Mouse (Mus musculus): Measurements from ENCODE around the gene Baiap2.
A peak's percentile ranks its signal among the peaks of the same experiment; 100 is the strongest.

Gene Baiap2

GRCm38 (mm10) chr11:120017011-120017410 is 74.4 kb downstream of the Baiap2 start:
- no peak for DNase-seq

GRCm38 (mm10) chr11:120019542-120020440 is 77.2 kb downstream of the Baiap2 start:
- DNase-seq: no peak

GRCm38 (mm10) chr11:120021367-120021766 is 78.8 kb downstream of the Baiap2 start:
- DNase-seq: no peak

- no peak for DNase-seq
Observed at GRCm38 (mm10) chr11:120022216-120022615, 79.7 kb downstream of the Baiap2 start.

GRCm38 (mm10) chr11:120022841-120023240 is 80.3 kb downstream of the Baiap2 start:
- DNase-seq: no peak

GRCm38 (mm10) chr11:120026941-120027340 is 84.4 kb downstream of the Baiap2 start:
- no peak for DNase-seq

GRCm38 (mm10) chr11:120028319-120029092 is 85.9 kb downstream of the Baiap2 start:
- no peak for DNase-seq

- no peak for DNase-seq
Observed at GRCm38 (mm10) chr11:120029431-120030144, 87.0 kb downstream of the Baiap2 start.

- DNase-seq: peak; percentile 32
Observed at GRCm38 (mm10) chr11:120030145-120030901, 87.8 kb downstream of the Baiap2 start.

GRCm38 (mm10) chr11:120032052-120032451 is 89.5 kb downstream of the Baiap2 start:
- DNase-seq: no peak

- no peak for DNase-seq
Observed at GRCm38 (mm10) chr11:120033473-120033872, 90.9 kb downstream of the Baiap2 start.

- no peak for DNase-seq
Observed at GRCm38 (mm10) chr11:120034306-120034705, 91.7 kb downstream of the Baiap2 start.

- DNase-seq: no peak
Observed at GRCm38 (mm10) chr11:120034762-120035161, 92.2 kb downstream of the Baiap2 start.

- no peak for DNase-seq
Observed at GRCm38 (mm10) chr11:120039581-120039980, 97.0 kb downstream of the Baiap2 start.

GRCm38 (mm10) chr11:120040440-120040839 is 97.9 kb downstream of the Baiap2 start:
- DNase-seq: no peak

- no peak for DNase-seq
Observed at GRCm38 (mm10) chr11:120041191-120042123, 98.9 kb downstream of the Baiap2 start.

- DNase-seq: no peak
Observed at GRCm38 (mm10) chr11:120042141-120042838, 99.7 kb downstream of the Baiap2 start.

GRCm38 (mm10) chr11:120045341-120045740 is 102.8 kb downstream of the Baiap2 start:
- no peak for DNase-seq

- no peak for DNase-seq
Observed at GRCm38 (mm10) chr11:120045839-120046552, 103.4 kb downstream of the Baiap2 start.

Data from thymus, postnatal 14 days (tissue).